Mouse (Mus musculus): ENCODE measurements around the gene Atp2b1. TPM values are rescaled to one million over a fixed set of nuclear protein-coding genes. Genes with fewer than 3 reads are reported as not detected.

Gene Atp2b1
- polyA plus RNA-seq, 1 experiment from 2014 or later: 116 TPM

DNA sequence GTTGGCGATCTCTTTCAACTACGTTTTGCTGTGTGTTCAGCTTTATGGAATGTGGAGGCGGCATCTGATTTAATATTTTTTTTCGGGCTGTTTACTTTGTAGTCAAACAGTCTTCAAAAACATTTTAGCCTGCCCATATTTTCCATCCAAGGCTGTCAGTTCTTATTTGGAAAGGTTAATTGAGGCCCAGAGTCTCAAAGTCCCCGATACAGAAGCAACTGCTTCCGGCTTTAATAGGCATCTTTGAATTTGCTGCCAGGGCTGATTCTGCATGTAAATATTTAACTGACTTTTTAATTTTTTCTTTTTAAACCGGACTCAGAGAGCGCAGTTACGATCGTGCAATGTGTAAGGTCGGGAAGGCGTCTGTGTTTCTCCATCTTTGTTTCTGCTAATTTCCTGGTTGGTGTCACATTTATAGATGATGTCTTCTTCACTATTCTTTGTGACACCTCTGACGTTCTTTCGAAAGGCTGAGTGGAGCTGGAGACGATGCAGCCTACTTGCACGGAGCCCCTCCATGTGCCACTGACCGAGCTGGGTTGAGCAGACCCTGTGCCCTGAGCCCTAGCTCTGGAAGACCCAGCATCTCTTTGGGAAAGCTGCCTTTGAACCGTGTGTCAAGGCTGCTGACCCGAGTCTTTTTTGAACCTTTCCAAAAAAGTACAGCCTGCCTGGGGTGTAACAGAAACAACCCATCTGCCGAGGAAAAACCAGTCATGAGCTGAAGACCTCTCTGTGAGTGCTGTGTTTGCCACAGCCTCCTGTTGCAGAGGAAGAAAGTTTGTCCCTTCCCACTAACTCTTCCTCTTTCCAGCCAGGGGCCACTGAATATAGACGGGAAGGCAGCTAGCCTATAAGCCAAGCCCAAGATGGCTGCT, 123.2 kb downstream of the Atp2b1 start:
- Histone ChIP-seq H3K9me3 (replicated peaks) (no peaks in the 10 kb centered on the region), H3K27me3 (no peaks in the 10 kb centered on the region), H3K27ac (replicated peaks) (no peak overlapping the region), H3K9ac (no peak overlapping the region), H3K4me1 (no peaks in the 10 kb centered on the region), H3K4me2 (replicated peaks) (no peak overlapping the region), H3K36me3 (no peaks in the 10 kb centered on the region), H3K4me3 (replicated peaks) (no peak overlapping the region)
- WGBS: 69% methylated on average over 21 of the region's 21 CpGs
- ATAC-seq (ENCODE audit: insufficient number of reproducible peaks, low FRiP score, low TSS enrichment, low read depth): no peak

GRCm38 (mm10) chr10:99038866-99039265, 124.7 kb downstream of the Atp2b1 start:
- no peaks in the 10 kb centered on the region for H3K4me1 ChIP-seq
- no peak overlapping the region for H3K9ac ChIP-seq
- no peak overlapping the region for H3K4me3 ChIP-seq (replicated peaks)
- no peak overlapping the region for H3K27ac ChIP-seq (replicated peaks)
- 64% methylated on average over 3 of the region's 3 CpGs for WGBS
- no peaks in the 10 kb centered on the region for H3K36me3 ChIP-seq
- H3K4me2 ChIP-seq (replicated peaks): no peak overlapping the region
- no peaks in the 10 kb centered on the region for H3K9me3 ChIP-seq (replicated peaks)
- no peak for ATAC-seq (ENCODE audit: insufficient number of reproducible peaks, low FRiP score, low TSS enrichment, low read depth)
- no peaks in the 10 kb centered on the region for H3K27me3 ChIP-seq

DNA sequence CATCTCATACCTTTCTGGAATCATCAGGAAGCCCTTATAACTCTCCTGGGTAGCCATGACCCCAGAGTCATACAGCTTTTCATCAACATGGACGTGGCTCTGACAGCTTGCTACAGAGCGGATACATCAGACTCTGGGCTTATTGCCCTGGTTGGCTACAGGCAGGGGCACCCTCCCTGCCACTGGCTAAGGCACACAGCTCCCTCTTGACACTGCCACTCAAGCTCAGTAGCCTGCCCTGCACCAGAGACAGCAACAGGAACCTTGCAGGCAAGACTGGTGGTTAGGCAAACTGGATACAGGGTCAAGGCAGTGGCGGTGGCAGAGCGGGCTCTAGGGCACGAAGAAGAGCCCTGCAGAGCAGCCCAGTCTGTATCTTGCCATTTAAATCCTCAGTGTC, 126.0 kb downstream of the Atp2b1 start:
- no peak for ATAC-seq (ENCODE audit: insufficient number of reproducible peaks, low FRiP score, low TSS enrichment, low read depth)
- no peak overlapping the region for H3K4me3 ChIP-seq (replicated peaks)

DNA sequence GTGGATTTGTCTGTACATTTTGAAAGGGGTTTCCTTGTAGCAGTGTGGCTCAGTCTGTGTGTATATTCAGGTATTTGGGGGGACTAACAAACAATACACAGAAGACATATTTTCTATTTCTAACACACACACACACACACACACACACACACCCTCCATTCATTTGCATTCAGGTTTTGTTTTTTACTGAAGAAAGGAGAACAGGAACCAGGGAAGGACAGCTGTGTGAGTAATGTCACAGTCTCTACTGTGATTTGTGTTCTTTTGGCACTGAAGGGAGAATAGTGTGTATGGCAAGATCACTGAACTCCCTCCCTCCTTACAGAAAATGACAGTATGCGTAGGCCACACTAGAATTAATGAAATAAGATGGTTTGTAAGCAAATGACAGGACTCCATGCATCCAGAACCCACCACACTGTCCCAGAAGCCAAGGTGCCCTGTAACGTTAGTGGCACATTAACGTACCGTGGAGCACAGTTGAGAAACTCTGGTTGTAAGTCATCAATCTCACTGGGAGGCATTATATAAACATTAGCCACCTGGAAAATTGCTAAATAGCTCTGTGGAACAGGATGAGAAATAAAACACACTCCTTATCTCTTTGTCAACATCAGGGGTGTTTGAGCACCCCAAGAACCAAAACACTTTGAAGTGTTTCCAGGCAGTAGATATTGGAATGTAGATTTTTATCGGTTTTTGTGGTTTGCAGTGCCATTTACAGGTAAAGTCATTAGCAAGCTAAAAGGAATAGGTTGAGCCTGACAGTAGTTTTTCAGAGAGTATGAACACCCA, 132.7 kb downstream of the Atp2b1 start:
- H3K27me3 ChIP-seq: no peaks in the 10 kb centered on the region
- no peaks in the 10 kb centered on the region for H3K9me3 ChIP-seq (replicated peaks)
- no peak overlapping the region for H3K4me3 ChIP-seq (replicated peaks)
- no peak for ATAC-seq (ENCODE audit: insufficient number of reproducible peaks, low FRiP score, low TSS enrichment, low read depth)
- H3K9ac ChIP-seq: no peak overlapping the region
- H3K36me3 ChIP-seq: no peaks in the 10 kb centered on the region
- no peak overlapping the region for H3K4me2 ChIP-seq (replicated peaks)
- no peak overlapping the region for H3K27ac ChIP-seq (replicated peaks)
- no peaks in the 10 kb centered on the region for H3K4me1 ChIP-seq
- WGBS: 69% methylated on average over 5 of the region's 5 CpGs

More for the DNA sequence above, 126.0 kb downstream of the Atp2b1 start:
- H3K36me3 ChIP-seq: no peaks in the 10 kb centered on the region
- no peak overlapping the region for H3K4me2 ChIP-seq (replicated peaks)
- no peak overlapping the region for H3K27ac ChIP-seq (replicated peaks)
- 93% methylated on average over 5 of the region's 5 CpGs for WGBS
- H3K9me3 ChIP-seq (replicated peaks): no peaks in the 10 kb centered on the region
- H3K27me3 ChIP-seq: no peaks in the 10 kb centered on the region
- no peak overlapping the region for H3K9ac ChIP-seq
- no peaks in the 10 kb centered on the region for H3K4me1 ChIP-seq

DNA sequence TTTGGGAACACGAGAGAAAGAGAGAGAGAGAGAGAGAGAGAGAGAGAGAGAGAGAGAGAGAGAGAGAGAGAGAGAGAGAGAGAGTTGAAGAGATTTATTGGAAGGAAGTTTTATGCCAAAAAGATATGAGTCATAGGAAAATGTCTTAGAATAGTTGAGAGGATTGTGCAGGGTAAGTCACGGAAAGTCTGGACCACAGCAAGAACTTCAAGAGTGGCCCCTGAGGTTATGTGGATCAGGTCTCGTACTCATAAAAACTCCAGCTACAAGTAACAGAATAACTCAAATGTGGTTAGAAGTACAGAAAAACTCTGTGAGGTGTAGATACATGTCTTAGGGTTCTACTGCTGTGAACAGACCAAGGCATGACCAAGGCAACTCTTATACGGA, 133.3 kb downstream of the Atp2b1 start:
- H3K27me3 ChIP-seq: no peaks in the 10 kb centered on the region
- no peak overlapping the region for H3K4me2 ChIP-seq (replicated peaks)

GRCm38 (mm10) chr10:99050093-99050492, 135.9 kb downstream of the Atp2b1 start:
- H3K4me2 ChIP-seq (replicated peaks): no peak overlapping the region
- no peak for ATAC-seq (ENCODE audit: insufficient number of reproducible peaks, low FRiP score, low TSS enrichment, low read depth)
- WGBS: 79% methylated on average over 7 of the region's 7 CpGs

More for the DNA sequence above, 133.3 kb downstream of the Atp2b1 start:
- WGBS: 70% methylated on average over 4 of the region's 4 CpGs
- H3K9me3 ChIP-seq (replicated peaks): no peaks in the 10 kb centered on the region
- ATAC-seq (ENCODE audit: insufficient number of reproducible peaks, low FRiP score, low TSS enrichment, low read depth): no peak
- H3K27ac ChIP-seq (replicated peaks): no peak overlapping the region
- H3K36me3 ChIP-seq: no peaks in the 10 kb centered on the region
- no peaks in the 10 kb centered on the region for H3K4me1 ChIP-seq
- no peak overlapping the region for H3K9ac ChIP-seq
- no peak overlapping the region for H3K4me3 ChIP-seq (replicated peaks)

GRCm38 (mm10) chr10:99053111-99053510, 138.9 kb downstream of the Atp2b1 start:
- Histone ChIP-seq H3K4me1 (no peaks in the 10 kb centered on the region), H3K27me3 (no peaks in the 10 kb centered on the region)
- no peak for ATAC-seq (ENCODE audit: insufficient number of reproducible peaks, low FRiP score, low TSS enrichment, low read depth)

More at GRCm38 (mm10) chr10:99050093-99050492, 135.9 kb downstream of the Atp2b1 start:
- Histone ChIP-seq H3K9ac (no peak overlapping the region), H3K4me1 (no peaks in the 10 kb centered on the region), H3K9me3 (replicated peaks) (no peaks in the 10 kb centered on the region), H3K27me3 (no peaks in the 10 kb centered on the region), H3K27ac (replicated peaks) (no peak overlapping the region), H3K4me3 (replicated peaks) (no peak overlapping the region), H3K36me3 (no peaks in the 10 kb centered on the region)

GRCm38 (mm10) chr10:99060588-99060987, 146.4 kb downstream of the Atp2b1 start:
- Histone ChIP-seq H3K4me3 (replicated peaks) (no peak overlapping the region), H3K27ac (replicated peaks) (no peak overlapping the region), H3K36me3 (no peaks in the 10 kb centered on the region), H3K4me1 (no peaks in the 10 kb centered on the region), H3K27me3 (no peaks in the 10 kb centered on the region), H3K9me3 (replicated peaks) (no peaks in the 10 kb centered on the region), H3K9ac (no peak overlapping the region), H3K4me2 (replicated peaks) (no peak overlapping the region)
- no peak for ATAC-seq (ENCODE audit: insufficient number of reproducible peaks, low FRiP score, low TSS enrichment, low read depth)
- WGBS: 90% methylated on average over 7 of the region's 7 CpGs

More at GRCm38 (mm10) chr10:99053111-99053510, 138.9 kb downstream of the Atp2b1 start:
- Histone ChIP-seq H3K9me3 (replicated peaks) (no peaks in the 10 kb centered on the region), H3K4me3 (replicated peaks) (no peak overlapping the region), H3K4me2 (replicated peaks) (no peak overlapping the region), H3K27ac (replicated peaks) (no peak overlapping the region), H3K9ac (no peak overlapping the region), H3K36me3 (no peaks in the 10 kb centered on the region)

- no peak for ATAC-seq (ENCODE audit: insufficient number of reproducible peaks, low FRiP score, low TSS enrichment, low read depth)
- Histone ChIP-seq H3K27me3 (no peaks in the 10 kb centered on the region), H3K9me3 (replicated peaks) (no peaks in the 10 kb centered on the region), H3K4me2 (replicated peaks) (no peak overlapping the region), H3K4me3 (replicated peaks) (no peak overlapping the region), H3K9ac (no peak overlapping the region), H3K36me3 (no peaks in the 10 kb centered on the region), H3K27ac (replicated peaks) (no peak overlapping the region), H3K4me1 (no peaks in the 10 kb centered on the region)
- WGBS: 87% methylated on average over 10 of the region's 10 CpGs
Measured at GRCm38 (mm10) chr10:99061418-99061817, 147.2 kb downstream of the Atp2b1 start.

GRCm38 (mm10) chr10:99062546-99062945, 148.3 kb downstream of the Atp2b1 start:
- Histone ChIP-seq H3K9ac (no peak overlapping the region), H3K27me3 (no peaks in the 10 kb centered on the region), H3K27ac (replicated peaks) (no peak overlapping the region), H3K4me2 (replicated peaks) (no peak overlapping the region), H3K4me3 (replicated peaks) (no peak overlapping the region), H3K4me1 (no peaks in the 10 kb centered on the region), H3K9me3 (replicated peaks) (no peaks in the 10 kb centered on the region), H3K36me3 (no peaks in the 10 kb centered on the region)
- ATAC-seq (ENCODE audit: insufficient number of reproducible peaks, low FRiP score, low TSS enrichment, low read depth): no peak
- WGBS: 74% methylated on average over 5 of the region's 5 CpGs
